Mouse (Mus musculus) CH12F3 (cell line): ENCODE data around the gene Pglyrp2.

Experiments used
- in situ Hi-C: fragments of 300-500 bp; cut with MboI; formaldehyde crosslinking; loops from 2 replicates; pipeline ENCODE4 v1.14.3; 2020; ENCODE audit warnings: low sequenced_read_pairs

The Pglyrp2 gene

DNA sequence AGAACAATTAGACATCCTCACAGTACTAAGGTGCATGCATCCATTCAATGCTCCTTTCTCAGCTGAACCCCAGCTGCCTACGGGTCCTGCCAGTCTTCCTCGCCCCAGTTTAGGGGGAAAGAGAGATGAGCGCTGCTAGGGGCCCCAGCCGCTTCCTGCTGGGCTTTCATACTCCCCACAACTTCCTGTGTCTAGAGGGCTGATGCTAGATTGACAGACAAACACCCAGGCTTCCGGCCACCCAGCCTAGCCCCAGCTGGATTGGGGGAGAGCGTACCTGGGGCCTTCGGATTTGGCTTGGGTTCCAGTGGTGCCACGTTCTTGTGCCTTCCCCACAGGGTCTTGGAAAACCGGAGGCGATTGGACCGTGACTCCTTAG lies 21.2 kb downstream of the Pglyrp2 start:
- in situ Hi-C loops = no loop called here

DNA sequence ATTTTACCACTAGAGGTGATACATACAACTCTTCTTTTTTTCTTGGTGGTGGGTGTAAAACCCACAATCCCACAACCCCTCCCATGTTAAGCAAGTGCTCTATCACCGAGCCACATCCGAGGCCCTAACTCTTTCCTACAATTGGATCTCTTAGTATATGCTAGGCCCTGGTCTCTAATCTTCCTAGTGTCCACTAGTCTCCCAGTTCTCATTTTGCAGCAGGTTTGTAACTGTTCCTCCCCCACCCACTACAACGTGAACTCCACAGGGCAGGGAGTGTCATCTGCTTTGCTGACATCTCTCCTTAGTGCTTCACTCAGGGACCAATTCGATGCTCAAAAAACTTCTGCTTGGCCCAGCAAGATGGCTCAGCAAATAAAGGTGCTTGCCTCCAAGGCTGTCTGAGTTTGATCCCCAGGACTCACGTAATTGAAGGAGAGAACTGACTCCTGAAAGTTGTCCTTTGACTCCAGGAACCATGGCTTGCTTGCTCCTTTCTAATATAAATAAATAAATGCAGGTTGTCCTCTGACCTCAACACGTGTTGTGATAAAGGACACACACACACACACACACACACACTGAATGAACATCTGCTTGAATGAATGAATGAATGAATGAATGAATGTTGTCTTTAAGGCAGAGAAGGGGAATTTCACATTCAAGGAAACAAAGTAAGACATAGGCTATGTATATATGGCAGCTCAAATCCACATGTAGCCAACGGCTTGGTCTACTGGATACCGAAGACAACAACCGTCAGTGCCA lies 21.8 kb downstream of the Pglyrp2 start:
- in situ Hi-C loops = no loop called here

DNA sequence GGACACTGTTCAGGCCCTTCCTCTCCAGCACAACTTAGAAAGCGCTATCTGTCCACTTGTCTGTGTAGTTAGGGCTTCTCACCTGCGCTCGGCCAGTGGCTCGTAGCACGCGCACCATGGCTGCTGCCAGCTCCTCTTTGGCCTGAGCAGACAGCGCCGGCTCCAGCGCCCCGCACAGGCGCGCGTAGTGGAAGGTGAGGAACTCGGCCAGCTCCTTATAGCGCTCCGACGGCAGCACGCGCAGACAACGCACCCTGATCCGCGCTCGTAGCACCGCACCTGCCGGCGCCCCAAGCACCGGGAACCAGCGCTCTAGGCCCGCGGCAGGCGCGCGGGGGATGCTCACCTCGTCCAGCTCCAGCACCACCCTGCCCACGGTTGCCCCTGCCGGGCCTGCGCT lies 27.7 kb downstream of the Pglyrp2 start:
- in situ Hi-C loops = no loop called here

DNA sequence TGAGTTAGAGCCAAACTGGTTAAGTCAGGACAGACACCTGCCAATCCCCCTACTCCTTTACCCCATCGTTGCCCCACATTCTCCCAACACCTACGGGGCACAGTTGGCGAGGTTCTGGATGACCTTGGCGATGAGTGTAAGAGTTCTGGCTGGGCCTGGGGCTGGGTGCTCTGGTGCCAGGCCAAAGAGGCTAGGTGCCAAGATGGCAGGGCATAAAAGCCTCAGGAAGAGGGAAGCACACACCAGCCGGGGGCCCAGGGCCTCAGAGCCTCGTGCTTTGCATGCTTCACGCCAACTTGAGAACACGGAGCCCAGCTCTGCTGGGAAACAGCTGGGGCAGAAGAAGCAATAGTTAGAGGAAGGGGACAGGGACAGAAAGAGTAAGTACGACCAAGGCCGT lies 30.0 kb downstream of the Pglyrp2 start:
- in situ Hi-C loops = no loop called here

DNA sequence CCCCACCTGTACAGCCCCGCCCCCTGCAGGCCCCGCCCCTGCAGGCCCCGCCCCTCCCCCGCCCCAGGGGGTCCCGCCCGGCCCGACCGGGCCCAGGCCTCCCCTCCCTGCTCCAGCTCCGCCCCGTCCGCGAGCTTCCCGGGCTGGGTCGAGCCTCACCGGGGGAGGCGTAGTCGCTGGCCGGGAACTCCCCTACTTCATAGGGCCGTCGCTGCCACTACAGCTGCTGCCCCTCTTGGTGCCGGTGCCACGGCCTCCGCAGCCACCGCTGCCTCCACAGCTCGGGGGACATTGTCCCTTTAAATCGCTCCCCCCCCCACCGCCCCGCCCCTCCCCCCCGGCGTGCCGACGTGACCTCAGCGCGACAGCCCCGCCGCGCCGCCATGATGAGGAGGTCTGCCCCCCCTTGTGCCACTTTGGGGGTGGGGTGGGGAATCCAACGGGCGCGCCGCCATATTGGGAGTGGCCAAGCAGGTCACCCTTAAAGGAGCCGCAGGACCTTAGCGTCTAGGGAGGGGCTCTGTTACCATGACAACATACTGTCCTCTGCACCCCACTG lies 34.8 kb downstream of the Pglyrp2 start, which contains the start of gene Wiz:
Wiz (minus strand) TSS at position 339 of the 559 bp plus-strand sequence.
- in situ Hi-C loops = no loop called here

DNA sequence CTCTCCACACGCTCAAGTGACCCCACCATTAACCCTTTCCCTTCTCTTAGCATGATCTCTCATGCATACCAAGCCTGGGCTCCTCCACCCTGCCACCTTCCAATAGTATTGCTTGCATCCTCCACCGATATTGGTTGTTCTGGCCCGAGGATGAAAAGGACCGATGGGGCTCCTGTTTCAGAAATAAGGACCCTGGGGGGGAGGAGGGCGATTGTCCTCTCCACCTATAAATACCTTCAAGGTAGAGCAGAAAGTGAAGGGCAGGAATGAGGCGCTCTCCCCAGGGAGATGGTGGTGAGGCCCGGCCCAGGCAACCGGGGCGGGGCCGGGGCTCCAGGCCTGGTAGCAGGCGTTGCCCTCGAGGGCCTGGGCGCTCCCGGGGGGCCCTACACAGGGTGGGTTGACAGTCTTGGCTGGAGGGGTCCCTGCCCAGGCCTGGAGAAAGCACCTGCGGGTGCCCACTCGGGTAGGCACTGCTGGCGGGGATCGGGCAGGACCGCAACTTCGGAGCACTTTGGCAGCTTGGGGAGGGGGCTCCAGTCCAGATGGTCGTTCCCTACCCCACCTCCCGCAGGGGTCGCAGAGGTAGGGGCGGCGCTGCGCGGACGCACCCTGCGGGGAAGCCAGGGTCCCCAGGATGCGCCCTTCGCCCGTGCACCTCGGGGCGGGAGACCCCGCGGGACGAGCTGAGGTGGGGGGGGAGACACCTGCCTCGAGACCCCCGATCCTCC lies 35.4 kb downstream of the Pglyrp2 start:
- in situ Hi-C loops = no loop called here

DNA sequence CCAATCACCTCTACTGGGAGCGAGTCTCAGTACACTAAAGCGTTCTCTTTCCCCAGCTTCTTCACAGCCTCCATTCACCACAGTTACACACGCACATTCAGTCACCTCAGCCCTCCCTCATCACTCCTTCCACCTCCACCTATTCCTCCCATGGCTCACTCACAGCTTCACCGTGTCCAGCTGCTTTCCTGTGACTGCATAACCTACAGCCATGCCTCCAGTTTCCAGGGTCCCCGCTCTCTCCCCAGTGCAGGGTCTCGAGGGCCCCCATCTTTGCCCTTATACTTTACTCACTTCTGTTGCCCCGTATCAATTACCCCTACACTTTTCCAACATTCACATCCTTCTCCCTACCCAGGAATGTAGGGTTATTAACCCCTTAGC lies 36.0 kb downstream of the Pglyrp2 start:
- in situ Hi-C loops = no loop called here

DNA sequence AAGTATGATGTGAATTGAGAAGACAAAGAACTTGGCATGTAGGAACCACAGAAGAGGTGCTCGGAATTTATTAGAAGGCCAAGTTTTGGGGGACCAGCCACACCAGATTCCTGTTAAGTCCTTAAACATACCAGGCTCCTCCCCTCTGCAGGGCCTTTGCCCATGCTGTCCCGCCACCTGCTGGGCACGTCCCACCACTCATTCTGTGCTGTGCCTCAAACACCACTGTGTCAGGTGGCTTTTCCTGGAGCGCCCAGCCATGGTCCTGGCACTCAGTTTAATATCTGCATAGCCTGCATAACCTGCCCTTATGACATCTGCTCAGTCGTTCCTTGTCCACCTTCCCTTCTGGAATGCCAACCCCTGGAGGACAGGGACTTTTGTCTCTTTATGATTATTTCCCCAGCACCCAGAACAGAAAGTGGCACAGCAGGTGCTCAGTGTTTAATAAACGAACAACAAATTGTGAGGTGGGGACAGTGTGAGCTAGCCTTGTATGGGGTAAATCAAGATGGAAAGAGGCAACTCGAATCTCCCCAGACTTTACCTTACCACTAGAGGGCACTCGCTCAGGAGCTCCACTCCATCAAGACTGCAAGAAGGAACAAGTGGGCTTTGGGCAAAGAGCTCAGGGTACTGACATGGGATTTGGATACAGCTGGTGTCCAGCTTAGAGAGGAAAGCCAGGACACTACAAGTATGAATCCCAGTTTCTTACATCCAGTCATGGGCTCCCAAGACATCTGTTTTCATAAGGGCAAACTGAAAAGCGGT lies 37.1 kb downstream of the Pglyrp2 start:
- in situ Hi-C loops = no loop called here

DNA sequence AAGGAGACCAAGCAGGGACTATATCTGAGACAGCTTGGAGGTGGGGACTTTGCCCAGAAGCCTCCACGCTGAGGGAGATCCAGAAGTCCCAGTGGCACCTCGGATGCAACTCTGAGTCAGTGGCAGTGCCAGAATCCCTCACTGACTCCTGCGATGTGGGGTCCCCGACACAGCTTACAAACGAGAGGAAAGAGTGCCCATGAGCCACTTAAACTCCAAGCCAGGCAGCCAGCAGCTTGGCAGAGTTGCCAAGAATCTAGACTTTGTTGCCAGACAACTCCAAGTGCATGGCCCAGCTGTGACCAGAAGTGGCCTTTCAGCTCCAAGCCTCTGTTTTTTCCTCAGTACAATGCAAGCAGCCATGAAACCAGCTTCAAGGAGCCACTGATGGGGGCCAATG lies 40.3 kb downstream of the Pglyrp2 start:
- in situ Hi-C loops = no loop called here

DNA sequence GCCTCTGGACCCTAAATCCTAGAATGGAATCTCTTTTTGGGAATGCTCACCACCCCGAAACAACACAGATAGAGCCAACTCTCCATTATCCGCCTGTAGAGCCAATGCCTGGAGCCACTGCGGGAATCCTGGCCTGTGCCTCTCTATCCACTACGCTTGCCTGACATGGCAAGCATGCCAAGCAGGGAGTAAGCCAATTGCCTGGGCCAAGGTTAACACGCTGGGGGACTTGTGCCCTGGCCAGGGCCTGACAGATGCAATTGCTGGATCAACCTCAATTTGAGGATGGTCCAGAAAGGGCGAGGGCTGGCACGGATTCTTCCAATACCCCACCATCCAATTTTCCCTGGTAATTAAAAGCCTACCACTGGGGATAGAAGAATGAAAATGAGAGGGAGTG lies 41.4 kb downstream of the Pglyrp2 start:
- in situ Hi-C loops = no loop called here

DNA sequence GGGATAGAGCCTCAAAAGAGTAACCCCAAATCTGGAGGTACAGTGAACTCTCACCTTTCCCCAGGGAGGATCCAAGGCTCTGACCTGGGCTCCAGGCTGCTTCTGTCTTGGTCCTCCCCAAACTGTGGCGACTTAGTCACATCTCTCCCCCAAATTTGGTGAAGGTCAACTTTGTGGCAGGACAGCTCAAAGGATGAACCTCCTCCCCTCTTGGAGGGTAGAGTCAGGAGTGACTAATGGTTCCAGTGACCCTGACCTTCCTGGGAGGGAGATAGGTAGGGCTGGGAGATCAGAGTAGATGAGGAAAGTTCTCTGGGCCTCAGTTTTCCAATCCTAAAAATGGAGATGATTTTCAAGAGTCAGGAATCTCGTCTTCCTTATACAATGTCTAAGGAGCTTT lies 45.2 kb downstream of the Pglyrp2 start:
- in situ Hi-C loops = no loop called here

DNA sequence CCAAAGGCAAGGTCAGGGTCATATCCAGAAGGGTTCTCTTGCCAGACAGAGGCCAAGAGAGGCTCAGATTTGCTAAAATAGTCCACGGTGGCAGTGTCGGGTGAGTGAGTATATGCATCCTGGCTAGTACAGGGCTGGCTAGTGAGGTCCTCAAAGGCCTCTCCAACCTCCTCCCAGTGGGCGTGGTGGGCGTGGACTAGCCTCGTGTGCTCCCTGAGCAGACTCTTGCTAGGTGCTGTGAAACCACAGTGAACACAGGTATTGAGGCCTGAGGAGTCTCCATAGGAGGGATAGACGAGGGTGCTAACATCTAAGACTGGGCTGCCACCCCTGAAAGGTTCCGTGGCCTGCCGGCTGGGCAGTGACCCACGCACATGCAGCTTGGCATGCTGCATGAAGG lies 46.8 kb downstream of the Pglyrp2 start:
- in situ Hi-C loops = no loop called here

DNA sequence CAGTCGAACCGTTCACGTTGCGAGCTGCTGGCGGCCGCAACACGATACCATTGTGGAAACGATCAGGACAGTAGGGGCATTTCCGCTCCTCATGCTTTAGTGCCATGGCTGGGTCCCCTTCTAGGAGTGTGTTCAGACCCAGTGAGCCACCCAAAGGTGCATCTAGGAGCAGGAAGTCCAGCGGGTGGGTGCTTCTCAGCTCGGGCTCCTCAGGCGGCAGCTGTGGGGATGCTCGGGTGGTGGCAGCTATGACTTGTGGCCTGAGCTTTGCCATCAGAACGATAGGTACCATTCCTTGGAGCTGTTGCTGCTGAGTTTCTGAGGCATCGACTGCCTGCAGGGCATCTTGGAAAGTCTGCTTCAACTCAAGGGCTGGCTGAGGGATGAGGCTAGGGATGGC lies 47.5 kb downstream of the Pglyrp2 start:
- in situ Hi-C loops = no loop called here

DNA sequence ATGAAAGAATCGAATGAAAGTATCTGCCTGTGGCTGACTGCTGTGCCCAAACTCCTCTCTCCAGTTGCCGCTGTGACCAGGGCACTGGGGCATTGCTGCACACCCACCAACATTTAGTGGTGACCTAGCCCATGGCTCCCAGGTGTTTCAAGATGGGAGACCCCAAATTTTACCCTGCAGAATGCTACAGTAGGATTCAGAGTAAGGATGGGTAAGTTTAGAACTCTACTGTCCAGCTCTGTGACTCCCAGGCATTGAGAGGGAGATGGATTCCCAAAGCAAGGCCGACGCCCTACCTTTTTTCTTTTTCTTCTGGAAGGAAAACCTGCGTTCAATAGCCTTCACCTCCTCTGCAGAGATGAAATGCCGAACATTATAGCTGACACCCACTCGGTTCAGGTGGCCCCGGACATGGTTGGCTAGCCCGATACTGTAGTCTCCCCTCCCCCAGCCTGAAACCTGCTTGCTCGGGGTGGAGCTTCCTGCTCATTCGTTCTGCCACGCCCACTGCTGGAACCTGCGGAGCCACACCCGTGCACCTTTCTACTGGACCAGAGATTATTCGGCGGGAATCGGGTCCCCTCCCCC lies 54.9 kb downstream of the Pglyrp2 start:
- in situ Hi-C loops = no loop called here

DNA sequence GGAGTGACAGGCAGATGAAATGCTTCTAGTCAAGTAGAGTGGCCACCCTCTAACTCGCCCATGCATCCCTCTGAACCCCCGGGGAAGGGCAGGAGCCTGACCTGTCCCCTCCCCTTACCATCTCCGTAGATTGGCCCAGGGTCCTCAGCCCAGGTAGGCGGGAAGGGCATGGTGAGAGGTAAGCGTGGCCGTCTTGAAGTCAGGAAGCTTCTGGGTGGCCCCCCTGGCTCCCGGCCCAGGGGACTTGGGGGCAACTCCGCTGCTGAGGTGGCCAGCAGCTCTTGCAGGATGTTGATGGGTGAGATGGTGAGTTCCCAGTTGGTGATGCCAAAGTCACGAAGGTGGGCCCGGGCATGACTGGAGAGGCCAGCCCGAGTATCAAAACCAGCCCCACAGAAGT lies 56.3 kb downstream of the Pglyrp2 start:
- in situ Hi-C loops = no loop called here

DNA sequence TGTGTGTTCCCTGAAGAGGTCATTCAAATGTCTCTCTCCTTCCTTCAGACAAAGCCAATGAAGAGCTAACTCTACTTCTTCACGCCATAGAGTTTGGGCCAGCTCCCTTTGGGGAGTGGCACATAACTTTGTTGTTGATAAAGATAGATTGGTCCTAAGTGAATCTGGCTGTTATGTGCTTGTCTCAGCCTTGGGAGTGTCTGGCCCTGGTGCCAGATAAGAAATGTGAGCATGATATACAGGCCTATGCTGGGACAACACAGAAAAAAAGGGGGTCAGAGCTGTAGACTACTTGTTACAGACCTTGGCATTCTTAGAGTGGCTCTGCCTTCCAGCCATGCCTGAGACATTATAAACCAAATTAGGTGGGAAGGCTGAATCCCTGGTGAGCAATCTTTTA lies 58.7 kb downstream of the Pglyrp2 start:
- in situ Hi-C loops = no loop called here

DNA sequence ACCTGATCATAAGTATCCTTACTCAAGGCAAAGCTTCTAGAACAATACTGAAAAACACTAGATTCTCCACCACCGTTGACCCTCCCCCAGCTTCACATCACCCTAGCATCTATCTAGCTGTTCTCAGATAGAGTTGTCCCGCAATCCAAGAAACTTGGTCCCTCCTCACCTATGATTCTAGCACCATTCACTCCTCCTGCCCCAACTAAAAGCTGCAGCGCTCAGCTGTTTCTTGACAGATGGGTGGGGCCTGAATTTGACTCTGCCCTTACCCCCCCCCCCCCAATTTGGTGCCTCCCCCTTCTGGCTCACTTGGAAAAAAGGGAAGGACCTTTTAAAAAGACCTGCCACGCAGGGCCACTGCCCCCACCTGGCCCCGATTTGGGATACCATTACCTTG lies 59.1 kb downstream of the Pglyrp2 start:
- in situ Hi-C loops = no loop called here

DNA sequence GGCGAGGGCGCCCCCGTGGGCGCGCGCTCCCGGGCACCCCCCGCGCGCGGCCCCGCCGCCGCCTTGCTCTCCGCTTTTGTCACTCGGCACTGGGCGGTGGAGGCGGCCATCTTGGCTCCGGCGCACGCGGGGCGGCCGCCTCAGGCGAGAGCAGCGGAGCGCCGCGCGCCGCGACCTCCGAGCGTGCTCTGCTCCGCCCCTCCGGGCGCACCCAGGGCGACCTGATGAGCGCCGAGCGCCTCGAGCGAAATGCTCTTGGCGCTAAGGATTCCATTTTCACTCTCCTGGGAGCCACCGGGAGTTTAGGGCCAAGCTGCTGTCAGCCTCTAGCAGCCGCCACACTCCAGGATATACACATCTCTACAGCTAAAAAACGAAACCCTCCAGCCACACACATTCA lies 59.6 kb downstream of the Pglyrp2 start:
- in situ Hi-C loops = no loop called here

DNA sequence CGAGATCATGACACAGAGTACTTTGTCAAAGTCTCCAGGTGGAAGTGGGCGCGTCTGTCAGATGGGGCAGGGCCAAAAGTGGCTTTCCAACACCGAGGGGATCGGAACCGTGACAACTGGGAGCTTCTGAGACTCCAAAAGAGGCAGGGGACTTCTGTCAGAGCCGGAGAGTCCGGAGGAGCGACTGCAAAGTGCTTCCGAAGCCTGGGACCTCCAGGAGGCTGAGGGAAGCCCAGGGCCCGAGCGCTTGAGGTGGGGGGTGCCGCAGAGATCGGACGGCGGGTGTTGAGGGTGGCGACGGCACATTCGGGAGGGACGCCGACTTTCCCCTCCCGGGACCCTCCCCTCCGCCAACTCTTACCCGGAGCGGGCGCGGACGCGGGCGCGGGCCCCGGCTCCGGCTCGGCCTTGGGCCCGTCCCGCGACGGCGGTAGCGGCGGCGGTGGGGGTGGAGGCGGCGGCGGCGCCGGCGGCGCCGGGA lies 60.1 kb downstream of the Pglyrp2 start:
- in situ Hi-C loops = no loop called here

DNA sequence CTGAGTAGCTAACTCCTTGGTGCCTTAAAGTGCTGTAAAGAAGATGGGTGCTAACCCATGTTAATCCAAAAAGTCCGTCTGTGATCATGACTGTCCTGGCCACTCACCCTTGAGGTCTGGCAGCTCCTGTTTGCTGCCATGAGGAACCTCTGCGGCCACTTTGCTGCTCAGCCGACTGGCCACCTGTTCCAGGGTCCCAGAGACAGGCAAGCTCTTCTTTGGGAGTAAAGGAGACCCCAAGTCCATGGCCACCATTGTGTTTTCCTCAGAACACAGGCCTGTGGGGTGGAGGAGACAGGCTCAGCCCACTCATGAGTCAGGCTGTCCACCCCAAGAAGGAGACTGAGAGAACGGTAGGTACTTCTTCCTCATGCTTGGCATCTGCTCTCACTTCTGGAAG lies 61.3 kb downstream of the Pglyrp2 start:
- in situ Hi-C loops = no loop called here
